Comparison of ENCODE assay signal across 11 mouse cellular contexts in the genomic region with DNA sequence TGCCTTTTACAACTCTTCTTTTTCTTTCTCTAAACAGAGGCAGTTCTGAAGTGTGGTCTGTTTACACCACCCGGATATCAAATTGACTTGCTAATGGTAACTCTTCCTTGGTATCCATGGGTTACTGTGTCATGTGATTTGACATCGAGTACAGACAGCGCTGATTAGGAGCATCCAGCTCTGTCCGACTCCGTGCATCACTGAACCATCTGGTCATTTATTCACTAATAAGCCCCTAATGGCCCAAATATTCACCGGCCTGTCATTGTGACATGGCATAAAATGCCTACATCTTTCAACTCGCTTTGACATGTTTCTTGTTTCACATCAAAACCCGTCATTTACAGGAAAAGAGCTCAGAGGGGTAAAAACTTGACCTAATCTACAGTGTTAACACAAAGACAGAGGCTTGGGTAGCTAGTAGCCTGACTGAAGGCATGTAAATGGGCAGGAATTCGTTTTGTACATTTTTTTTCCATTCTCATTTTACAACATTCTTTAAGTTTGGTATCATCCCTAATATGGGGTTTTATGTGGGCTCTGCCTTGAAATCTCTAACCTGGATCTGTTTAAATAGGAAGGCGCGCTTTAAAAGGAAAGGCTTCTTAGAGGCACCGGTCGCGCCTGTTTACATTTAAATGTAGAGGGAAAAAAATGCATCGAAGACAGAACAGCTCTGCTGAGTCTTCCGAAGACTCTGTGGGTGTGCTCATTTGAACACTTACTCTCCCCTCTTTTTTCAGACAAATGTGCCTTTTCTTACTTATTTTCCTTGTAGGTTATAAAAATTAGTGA.
DNase-seq lines count a peak whose midpoint lies in the region; ATAC-seq lines count a peak whose summit lies in the region.
"Had no signal": no experiment of that assay in that cellular context is flagged by ENCODE, and none has a peak within 500 bp of the region (broad histone marks: within the 10 kb centered on the region; RNA-seq: fewer than 3 reads in every experiment).

No protein-coding gene starts in this region.

- H3K4me2 ChIP-seq in embryonic facial prominence, embryonic 11.5 days (ENCODE audit: low read depth, low read length), result no peak overlapping the region
- no peak overlapping the region for H3K4me2 ChIP-seq in embryonic facial prominence, embryonic 12.5 days (replicated peaks)
- H3K4me2 ChIP-seq in hindbrain, embryonic 15.5 days, result peak overlapping the region; percentile 27; the same call in 1 of the 2 replicates
- 0 out of 2 replicates have a peak overlapping the region, but pooled peaks have one; percentile 7 for H3K4me2 ChIP-seq in neural tube, embryonic 13.5 days
- H3K4me2 ChIP-seq: heart, embryonic 13.5 days had no signal

- 46% methylated on average over 16 of the region's 16 CpGs for WGBS in embryonic facial prominence, embryonic 11.5 days
- 53% methylated on average over 16 of the region's 16 CpGs for WGBS in embryonic facial prominence, embryonic 10.5 days
- WGBS in embryonic facial prominence, embryonic 12.5 days, result 37% methylated on average over 16 of the region's 16 CpGs
- WGBS in hindbrain, embryonic 15.5 days, result 21% methylated on average over 16 of the region's 16 CpGs
- 31% methylated on average over 16 of the region's 16 CpGs for WGBS in neural tube, embryonic 13.5 days

- H3K27ac ChIP-seq in embryonic facial prominence, embryonic 11.5 days (replicated peaks; ENCODE audit: low read depth, low read length), result no peak overlapping the region
- H3K27ac ChIP-seq in embryonic facial prominence, embryonic 10.5 days (replicated peaks), result no peak overlapping the region
- H3K27ac ChIP-seq in embryonic facial prominence, embryonic 12.5 days, result no peak overlapping the region
- H3K27ac ChIP-seq in hindbrain, embryonic 15.5 days (replicated peaks), result no peak overlapping the region
- H3K27ac ChIP-seq in neural tube, embryonic 13.5 days (replicated peaks), result no peak overlapping the region
- H3K27ac ChIP-seq: heart, embryonic 13.5 days had no signal

- H3K9me3 ChIP-seq in embryonic facial prominence, embryonic 11.5 days (replicated peaks; ENCODE audit: control insufficient read depth, low read length), result no peaks in the 10 kb centered on the region
- H3K9me3 ChIP-seq in embryonic facial prominence, embryonic 10.5 days, result no peaks in the 10 kb centered on the region
- H3K9me3 ChIP-seq in embryonic facial prominence, embryonic 12.5 days, result no peaks in the 10 kb centered on the region
- no peaks in the 10 kb centered on the region for H3K9me3 ChIP-seq in hindbrain, embryonic 15.5 days
- H3K9me3 ChIP-seq in neural tube, embryonic 13.5 days, result no peaks in the 10 kb centered on the region
- H3K9me3 ChIP-seq: heart, embryonic 13.5 days had no signal

- H3K4me3 ChIP-seq in embryonic facial prominence, embryonic 11.5 days (ENCODE audit: low read depth, low read length), result no peak overlapping the region
- no peak overlapping the region for H3K4me3 ChIP-seq in embryonic facial prominence, embryonic 10.5 days
- no peak overlapping the region for H3K4me3 ChIP-seq in embryonic facial prominence, embryonic 12.5 days
- H3K4me3 ChIP-seq in hindbrain, embryonic 15.5 days, result no peak overlapping the region
- H3K4me3 ChIP-seq in neural tube, embryonic 13.5 days, result no peak overlapping the region
- H3K4me3 ChIP-seq: heart, embryonic 13.5 days; megakaryocyte, embryonic 14.5 days had no signal

- no peaks in the 10 kb centered on the region for H3K36me3 ChIP-seq in embryonic facial prominence, embryonic 11.5 days (replicated peaks; ENCODE audit: control insufficient read depth, insufficient read depth, low read depth, low read length)
- no peaks in the 10 kb centered on the region for H3K36me3 ChIP-seq in embryonic facial prominence, embryonic 10.5 days (replicated peaks)
- no peaks in the 10 kb centered on the region for H3K36me3 ChIP-seq in embryonic facial prominence, embryonic 12.5 days
- H3K36me3 ChIP-seq in hindbrain, embryonic 15.5 days, result no peaks in the 10 kb centered on the region
- no peaks in the 10 kb centered on the region for H3K36me3 ChIP-seq in neural tube, embryonic 13.5 days
- H3K36me3 ChIP-seq: heart, embryonic 13.5 days had no signal

- no peak overlapping the region for H3K9ac ChIP-seq in embryonic facial prominence, embryonic 11.5 days (replicated peaks; ENCODE audit: low read length)
- H3K9ac ChIP-seq in embryonic facial prominence, embryonic 12.5 days, result no peak overlapping the region
- H3K9ac ChIP-seq in hindbrain, embryonic 15.5 days, result no peak overlapping the region
- no peak overlapping the region for H3K9ac ChIP-seq in neural tube, embryonic 13.5 days
- H3K9ac ChIP-seq: heart, embryonic 13.5 days had no signal

- no peaks in the 10 kb centered on the region for H3K4me1 ChIP-seq in embryonic facial prominence, embryonic 11.5 days (ENCODE audit: control insufficient read depth, insufficient read depth, low read length)
- H3K4me1 ChIP-seq in embryonic facial prominence, embryonic 10.5 days, result peaks cover 12% of the 10 kb centered on the region
- no peaks in the 10 kb centered on the region for H3K4me1 ChIP-seq in embryonic facial prominence, embryonic 12.5 days
- H3K4me1 ChIP-seq in hindbrain, embryonic 15.5 days (replicated peaks), result peaks cover 13% of the 10 kb centered on the region
- H3K4me1 ChIP-seq in neural tube, embryonic 13.5 days (replicated peaks), result peaks cover 10% of the 10 kb centered on the region
- H3K4me1 ChIP-seq: heart, embryonic 13.5 days; megakaryocyte, embryonic 14.5 days had no signal

- ATAC-seq in embryonic facial prominence, embryonic 11.5 days (replicated peaks; ENCODE audit: insufficient number of reproducible peaks, low FRiP score, low TSS enrichment, low read depth), result no peak
- ATAC-seq in embryonic facial prominence, embryonic 12.5 days (ENCODE audit: insufficient number of reproducible peaks, insufficient read depth, low FRiP score, low TSS enrichment), result peak; percentile 64; the same call in 1 of the 2 replicates
- peak; percentile 80 for ATAC-seq in hindbrain, embryonic 15.5 days (ENCODE audit: low FRiP score, low read depth)
- peak; percentile 65; the same call in 1 of the 2 replicates for ATAC-seq in neural tube, embryonic 13.5 days (ENCODE audit: low read depth)
- ATAC-seq: inflammation-experienced regulatory T-cells, adult 6 months had no signal

- DNase-seq in embryonic facial prominence, embryonic 11.5 days (ENCODE audit: low spot score), result peak; percentile 33
- no peak for DNase-seq in embryonic facial prominence, embryonic 10.5 days (ENCODE audit: low spot score)
- no peak for DNase-seq in cerebellum, adult 11 months
- DNase-seq in urinary bladder, adult 18-20 months (ENCODE audit: low spot score in 2 of 2), result no peak
- no peak for DNase-seq in layer of hippocampus, adult 18-20 months (ENCODE audit: low spot score in 2 of 2)

- no peaks in the 10 kb centered on the region for H3K27me3 ChIP-seq in embryonic facial prominence, embryonic 11.5 days (ENCODE audit: control insufficient read depth, insufficient read depth, low read length)
- no peaks in the 10 kb centered on the region for H3K27me3 ChIP-seq in embryonic facial prominence, embryonic 10.5 days (replicated peaks; ENCODE audit: low read depth, poor library complexity, severe bottlenecking)
- no peaks in the 10 kb centered on the region for H3K27me3 ChIP-seq in embryonic facial prominence, embryonic 12.5 days
- no peaks in the 10 kb centered on the region for H3K27me3 ChIP-seq in hindbrain, embryonic 15.5 days
- no peaks in the 10 kb centered on the region for H3K27me3 ChIP-seq in neural tube, embryonic 13.5 days
- H3K27me3 ChIP-seq: heart, embryonic 13.5 days; megakaryocyte, embryonic 14.5 days had no signal

Comparison
In these comparisons a context has a peak if more than half of its experiments do, and no peak if none do; other contexts are left out.
1. H3K4me2 ChIP-seq: peak in hindbrain, embryonic 15.5 days (single experiment) and neural tube, embryonic 13.5 days (single experiment); none in embryonic facial prominence, embryonic 11.5 days (single experiment) and embryonic facial prominence, embryonic 12.5 days (single experiment).